Mouse (Mus musculus) frontal cortex, postnatal 36 days (tissue): ENCODE results near the gene Olfr883.

Experiments used
- DNase-seq, 2 experiments: peaks; one replicate each; pipeline ENCODE4 v3.0.0; 2022; ENCODE audit warnings: low spot score in 2 of 2

Olfr883 gene

DNA sequence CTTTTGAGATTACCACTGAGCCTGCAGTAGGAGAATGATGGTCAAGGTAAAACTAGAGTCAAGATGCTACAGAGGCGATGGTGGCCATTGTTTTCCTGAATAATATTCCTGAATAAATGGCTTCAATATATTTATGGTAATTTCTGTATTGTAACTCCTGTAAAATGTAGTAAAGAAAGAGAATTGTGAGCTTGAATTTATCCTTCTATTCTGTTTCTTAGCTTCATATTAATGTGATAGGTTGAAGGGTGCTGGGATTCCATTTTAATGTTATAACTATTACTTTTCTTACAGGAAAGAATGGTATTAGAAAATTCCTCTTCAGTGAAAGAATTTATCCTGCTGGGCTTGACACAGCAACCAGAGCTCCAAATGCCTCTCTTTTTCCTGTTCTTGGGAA, at the start of gene Olfr883:
TSS of gene Olfr883 (plus strand) at position 301 of the 400 bp plus-strand sequence.
- DNase-seq = no peak

DNA sequence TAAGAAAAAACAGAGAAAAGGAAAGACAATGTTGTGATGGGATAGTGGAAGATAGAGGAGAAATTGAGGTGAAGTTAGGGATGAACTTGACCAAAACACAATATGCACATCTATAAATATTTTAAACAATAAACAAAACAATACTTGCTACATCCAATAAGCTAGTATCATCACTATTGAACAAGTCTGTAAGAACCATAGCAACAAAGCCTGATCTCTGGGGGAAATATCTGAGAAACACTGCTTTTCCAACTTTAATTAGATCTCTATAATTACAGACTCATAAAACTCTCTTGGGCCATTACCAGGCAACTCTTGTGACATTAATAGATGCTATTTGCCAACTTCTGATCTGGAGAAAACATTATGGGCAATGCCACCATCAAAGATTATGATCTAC, 34.1 kb upstream of the Olfr883 start, which contains the start of gene Olfr881:
TSS of gene Olfr881 (plus strand) at position 301 of the 400 bp plus-strand sequence.
- no peak for DNase-seq

- DNase-seq = no peak
These were observed 26.9 kb upstream of the Olfr883 start for GRCm38 (mm10) chr9:37998581-37999204.

- no peak for DNase-seq
These were observed 25.6 kb upstream of the Olfr883 start for GRCm38 (mm10) chr9:38000021-38000420.

GRCm38 (mm10) chr9:38046255-38046654, 20.6 kb downstream of the Olfr883 start, which contains the start of gene Olfr884:
Olfr884 (plus strand) TSS chr9:38046555.
- DNase-seq = no peak

DNA sequence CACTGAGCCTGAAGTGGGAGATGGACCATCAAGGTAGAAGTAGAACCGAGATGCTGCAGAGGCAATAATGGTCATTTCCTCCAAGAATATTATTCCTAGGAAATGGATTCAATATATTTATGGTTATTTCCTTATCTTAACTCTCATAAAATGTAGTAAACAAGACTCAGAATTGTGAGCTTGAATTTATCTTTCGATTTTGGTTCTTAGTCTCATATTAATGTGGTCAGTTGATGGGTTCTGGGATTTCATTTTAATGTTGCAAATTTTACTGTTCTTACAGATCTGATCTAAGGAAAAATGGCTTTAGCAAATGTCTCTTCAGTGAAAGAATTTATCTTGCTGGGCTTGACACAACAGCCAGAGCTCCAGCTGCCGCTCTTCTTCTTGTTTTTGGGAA, 35.4 kb downstream of the Olfr883 start, which contains the start of gene Olfr885:
TSS of gene Olfr885 (plus strand) at position 301 of the 400 bp plus-strand sequence.
- no peak for DNase-seq
